Mouse (Mus musculus) left cerebral cortex, postnatal 10 days (tissue): ENCODE results near the gene Wbp1l. TPM values are rescaled to one million over a fixed set of nuclear protein-coding genes. Genes with fewer than 3 reads are reported as not detected.
"Not testable (repeated sequence)": the region's sequence is repeated elsewhere in the genome, so short reads cannot be mapped to it uniquely, and the experiment has no call there.

Source experiments
- DNase-seq, 2 experiments: peaks; one replicate each; pipeline ENCODE4 v3.0.0; 2021 to 2022; ENCODE audit warnings: low spot score in 2 of 2, mixed read lengths in 1 of 2; ENCODE audit errors: extremely low spot score in 1 of 2
- intact Hi-C: fragments of 180-260 bp; cut with DNase I; formaldehyde crosslinking; loops from one replicate; pipeline ENCODE4 v1.15.1; 2025
- total RNA-seq, 2 experiments: library from RNA; stranded (reverse); gene quantifications; 2 replicates each; pipeline ENCODE4 v1.2.3; 2021

Gene Wbp1l
- 10 to 100 TPM; 35.2 to 41.7 TPM for total RNA-seq

DNA sequence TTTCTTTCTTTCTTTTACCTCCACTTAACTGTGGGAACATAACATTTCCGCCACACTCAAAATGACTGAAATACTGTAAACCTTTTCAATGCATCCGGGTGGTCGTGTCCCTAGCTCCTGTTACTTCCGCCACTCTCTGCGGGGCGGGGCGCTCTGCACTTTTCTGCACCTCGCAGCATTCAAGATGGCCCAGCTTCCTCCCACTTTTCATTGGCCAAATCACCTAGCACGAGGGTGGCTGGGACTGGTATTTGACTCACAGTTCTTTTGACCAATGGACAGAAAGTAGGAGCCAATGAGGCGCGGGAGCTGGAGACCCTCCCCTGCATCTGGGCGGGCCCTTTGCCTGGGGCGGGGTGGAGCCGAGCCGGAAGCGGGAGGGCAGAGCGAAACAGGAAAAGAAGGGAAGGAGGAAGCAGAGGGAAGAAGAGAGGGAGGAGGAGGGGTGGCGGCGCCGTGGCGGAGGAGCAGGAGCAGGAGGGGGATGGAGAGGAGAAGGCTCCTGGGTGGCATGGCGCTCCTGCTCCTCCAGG, at the start of gene Wbp1l:
Gene Wbp1l, plus strand, starts transcription at position 365 of the 533 bp plus-strand sequence.
- DNase-seq: peak; percentile 97 to 99
- intact Hi-C loops: no loop called here

DNA sequence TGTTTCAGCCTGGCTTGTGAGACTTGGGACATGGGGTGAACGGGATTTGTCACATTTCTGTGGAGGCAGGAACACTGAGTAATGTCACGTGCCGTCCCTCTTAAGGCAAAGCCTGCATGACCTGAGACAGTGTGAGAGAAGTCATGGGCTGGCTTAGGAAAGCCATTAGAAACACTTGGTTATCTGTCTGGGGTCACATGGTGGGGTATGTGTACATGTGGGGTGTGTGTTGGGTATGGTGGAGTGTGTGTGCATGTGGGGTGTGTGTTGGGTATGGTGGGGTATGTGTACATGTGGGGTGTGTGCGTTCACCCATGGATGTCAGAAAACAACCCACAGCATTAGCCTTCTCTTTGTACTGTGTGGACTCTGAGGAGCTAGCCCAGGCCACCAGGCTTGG, 48.5 kb upstream of the Wbp1l start:
- DNase-seq: no peak
- intact Hi-C loops: no loop called here

DNA sequence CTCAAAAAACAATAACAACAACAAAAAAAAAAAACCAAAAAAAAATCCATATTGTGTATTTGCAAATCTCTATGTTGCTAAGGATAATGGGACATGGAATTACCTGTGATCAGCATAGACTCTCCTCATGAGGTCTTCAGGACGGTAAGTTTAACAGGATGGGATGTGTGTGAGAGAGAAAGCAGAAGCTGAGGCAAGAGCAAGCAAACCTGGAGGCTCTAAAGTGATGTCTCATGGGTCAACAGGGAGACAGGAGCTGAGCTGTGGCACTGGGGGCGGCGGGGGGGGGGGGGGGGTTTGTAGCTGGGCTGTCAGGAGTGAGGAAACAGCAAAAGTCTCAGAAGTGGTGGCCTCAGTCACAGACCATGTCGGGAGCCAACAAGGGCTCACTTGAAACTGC, 46.4 kb upstream of the Wbp1l start:
- intact Hi-C loops: no loop called here
- no peak for DNase-seq

DNA sequence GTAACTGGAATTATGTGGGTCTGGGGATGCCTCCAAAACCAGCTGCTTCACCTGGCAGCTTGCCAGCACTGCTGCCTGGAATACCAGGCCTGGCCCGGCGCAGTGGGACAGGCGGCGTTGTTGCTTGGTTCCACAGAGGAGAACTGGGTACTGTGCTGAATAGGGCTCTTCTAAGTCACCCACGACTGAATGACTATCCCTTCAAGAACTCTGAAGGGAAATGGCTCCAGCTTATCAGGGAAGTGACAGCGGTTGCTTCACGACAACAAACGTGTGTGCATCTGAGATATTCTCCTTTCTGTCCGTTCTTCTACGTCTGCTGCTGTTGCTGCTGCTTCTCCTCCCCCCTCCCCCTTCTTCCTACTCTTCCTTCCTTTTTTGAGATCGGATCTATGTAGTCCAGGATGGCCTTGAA, 45.3 kb upstream of the Wbp1l start:
- intact Hi-C loops: no loop called here
- peak in 1 of 2 experiments; percentile 79 for DNase-seq

DNA sequence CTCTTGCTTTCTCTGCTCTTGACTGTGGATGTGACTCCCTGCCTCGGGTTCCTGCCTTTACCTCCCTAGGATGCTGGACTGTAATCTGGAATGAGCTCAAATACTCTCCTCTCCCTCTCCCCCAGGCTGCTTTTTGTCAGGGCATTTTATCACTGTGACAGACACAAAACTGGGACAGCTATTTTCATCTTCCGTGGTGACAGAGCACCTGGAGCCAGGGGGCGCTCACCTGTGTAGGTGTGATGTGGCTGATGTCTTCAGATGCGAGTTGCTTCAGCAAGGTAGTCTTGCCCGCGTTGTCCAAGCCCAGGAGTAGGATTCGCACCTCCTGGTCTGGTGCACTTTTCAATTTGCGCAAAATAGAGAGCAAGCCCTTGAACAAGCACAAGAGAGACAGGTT, 40.9 kb upstream of the Wbp1l start:
- intact Hi-C loops: no loop called here
- DNase-seq: no peak

DNA sequence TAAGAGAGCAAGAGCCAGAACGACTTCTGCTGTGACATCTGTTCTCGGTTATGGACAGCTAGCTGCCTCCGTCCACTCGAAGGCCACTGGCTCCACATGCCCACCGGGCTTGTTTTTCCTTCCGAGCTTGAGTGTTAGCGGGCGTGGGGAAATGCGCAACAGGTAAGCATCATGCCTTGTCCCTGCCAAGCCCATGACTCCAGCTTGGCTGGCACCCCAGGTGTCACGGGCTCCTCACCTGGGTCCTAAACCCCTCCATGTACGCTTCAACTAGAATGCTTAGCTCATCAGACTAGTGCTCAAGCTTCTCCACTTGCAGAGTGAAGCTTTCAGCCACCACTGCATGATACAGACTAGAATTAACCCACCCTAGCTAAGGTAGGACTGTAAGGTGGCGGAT, 40.3 kb upstream of the Wbp1l start:
- DNase-seq: no peak

DNA sequence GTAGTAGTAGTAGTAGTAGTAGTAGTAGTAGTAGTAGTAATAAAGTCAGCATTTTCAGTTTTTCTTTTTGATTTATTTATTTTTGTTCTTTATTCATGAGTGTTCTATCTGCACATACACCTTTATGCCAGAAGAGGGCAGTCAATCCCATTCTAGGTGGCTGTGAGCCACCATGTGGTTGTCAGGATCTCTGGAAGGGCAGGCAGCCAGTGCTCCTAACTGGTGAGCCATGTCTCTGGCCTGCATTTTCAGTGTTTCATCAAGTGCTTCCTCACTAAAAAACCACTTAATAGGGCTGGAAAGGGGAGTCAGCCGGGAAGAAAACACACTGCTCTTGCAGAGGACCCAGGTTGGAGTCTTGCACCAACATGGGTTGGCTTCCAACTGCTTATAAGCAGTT, 36.8 kb upstream of the Wbp1l start:
- peak; percentile 34 to 69 for DNase-seq
- intact Hi-C loops: no loop called here

More for the DNA sequence above, 40.3 kb upstream of the Wbp1l start:
- intact Hi-C loops: no loop called here

DNA sequence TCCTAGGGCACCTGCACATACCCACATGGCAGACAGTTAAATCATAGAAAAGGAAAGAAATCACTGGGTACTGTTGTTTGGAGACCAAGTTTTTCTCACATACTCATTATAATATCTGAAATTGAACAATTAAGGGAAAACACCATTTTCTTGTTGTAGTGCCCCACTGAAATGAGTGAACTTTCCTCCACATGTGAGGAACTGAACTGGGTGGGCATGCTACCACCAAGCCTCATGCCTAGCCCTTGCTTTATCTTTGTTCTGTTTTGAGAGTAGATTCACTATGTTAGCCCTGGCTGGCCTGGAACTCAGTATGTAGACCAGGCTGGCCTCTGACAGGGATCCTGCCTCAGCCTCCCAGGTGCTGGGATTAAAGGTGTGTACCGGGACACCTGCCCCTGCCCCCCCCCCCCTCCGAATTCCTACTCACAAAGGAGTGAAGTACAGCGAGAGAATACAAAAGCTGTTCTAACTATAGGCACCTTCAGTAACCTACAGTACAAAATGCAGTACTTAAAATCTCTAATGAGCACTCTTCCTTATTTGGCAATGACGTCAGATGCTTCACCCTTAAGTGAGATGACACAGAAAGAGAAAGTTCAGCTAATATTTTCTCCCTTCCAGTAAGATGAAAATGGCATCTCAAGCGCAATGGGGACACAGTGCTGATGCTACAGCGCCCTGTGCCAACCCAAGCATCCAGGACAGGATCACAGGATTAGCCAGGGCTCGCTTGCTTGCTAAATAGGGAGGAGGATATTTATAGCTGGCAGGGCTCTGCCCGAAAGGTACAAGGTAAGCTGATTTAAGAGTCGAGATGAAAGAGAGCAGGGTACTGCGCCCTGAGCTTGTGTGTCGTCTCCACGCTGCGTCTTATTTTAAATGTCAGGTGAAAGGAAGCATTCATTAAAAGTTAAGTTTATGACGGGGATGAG, 36.0 kb upstream of the Wbp1l start:
- DNase-seq: no peak
- intact Hi-C loops: no loop called here

DNA sequence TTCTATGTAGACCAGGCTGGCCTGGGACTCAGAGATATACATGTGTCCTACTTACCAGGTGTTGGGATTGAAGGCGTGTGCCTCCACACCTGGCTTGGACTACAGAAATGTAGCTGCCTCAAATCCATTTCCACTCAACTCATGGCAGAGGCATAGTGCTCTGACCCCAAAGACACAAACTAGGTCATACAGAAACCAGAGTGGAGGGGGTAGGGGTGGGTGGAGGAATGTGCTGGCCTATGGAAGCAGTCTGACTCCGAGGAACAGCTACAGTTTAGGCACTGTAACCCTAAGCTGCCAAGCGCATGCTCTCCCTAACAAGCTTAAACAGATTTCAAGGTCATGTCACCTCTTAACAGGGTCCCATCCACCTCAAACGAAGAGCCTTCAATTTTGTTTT, 35.3 kb upstream of the Wbp1l start:
- intact Hi-C loops: no loop called here

DNA sequence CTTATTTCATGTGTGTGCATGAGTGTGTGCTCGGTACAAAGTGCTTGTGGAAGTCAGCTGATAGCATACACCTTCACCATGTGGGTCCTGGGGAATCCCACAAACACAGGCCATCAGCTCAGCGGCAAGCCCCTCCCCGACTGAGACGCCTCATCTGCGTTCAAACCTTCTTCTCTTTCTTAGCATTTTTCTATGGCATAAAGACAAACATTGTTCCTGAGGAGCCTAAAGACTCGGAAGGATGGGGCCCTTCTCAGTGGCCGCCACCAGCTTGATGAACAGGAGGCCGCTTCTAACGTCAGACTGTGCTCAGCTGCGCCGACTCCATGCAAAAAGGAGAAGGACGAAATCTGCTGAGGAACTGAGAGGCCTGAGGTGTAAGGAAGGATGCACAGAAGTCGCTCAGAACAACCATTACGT, 34.8 kb upstream of the Wbp1l start:
- DNase-seq: no peak
- intact Hi-C loops: no loop called here

More for the DNA sequence above, 35.3 kb upstream of the Wbp1l start:
- DNase-seq: no peak

DNA sequence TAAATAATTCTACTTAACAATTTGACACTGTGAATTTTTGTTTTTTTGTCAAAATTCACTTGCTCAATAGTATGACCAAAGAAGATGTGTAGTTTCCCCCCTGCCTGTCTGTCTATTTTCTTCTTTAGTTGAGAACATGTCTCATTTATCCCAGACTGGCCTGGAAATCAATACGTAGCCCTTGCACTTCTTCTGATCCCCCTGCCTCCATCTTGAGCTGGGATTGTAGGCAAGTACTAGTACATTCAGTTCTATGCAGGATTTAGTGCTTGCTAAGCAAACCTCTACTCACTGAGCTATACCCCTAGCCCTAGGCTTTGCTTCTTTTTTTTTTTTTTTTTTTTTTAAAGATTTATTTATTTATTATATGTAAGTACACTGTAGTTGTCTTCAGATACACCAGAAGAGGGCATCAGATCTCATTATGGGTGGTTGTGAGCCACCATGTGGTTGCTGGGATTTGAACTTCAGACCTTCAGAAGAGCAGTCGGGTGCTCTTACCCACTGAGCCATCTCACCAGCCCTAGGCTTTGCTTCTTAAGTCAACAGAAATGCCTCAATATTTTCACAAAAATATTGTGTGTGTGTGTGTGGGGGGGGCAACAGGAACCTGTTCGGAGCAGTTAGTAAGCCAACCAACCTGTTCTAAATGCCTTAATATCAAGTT, 27.5 kb upstream of the Wbp1l start:
- DNase-seq, intact Hi-C loops: not testable (repeated sequence)

DNA sequence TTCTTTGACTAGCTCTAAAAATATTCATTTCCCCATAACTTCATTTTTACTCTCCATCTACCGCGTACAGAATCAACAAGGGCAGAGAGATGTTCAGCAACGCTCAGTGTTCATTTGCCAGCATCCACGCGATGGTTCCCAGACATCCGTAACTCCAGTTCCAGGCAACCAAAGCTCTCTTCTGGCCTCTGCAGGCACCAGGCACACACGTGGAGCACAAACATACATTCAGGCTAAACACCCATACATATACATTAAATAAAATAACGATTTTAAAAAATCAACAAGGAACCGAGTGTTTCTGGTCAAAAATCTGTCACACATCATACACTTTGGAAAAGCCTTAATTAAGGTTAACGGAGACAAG, 27.0 kb upstream of the Wbp1l start:
- DNase-seq: peak in 1 of 2 experiments; percentile 22
- intact Hi-C loops: no loop called here

DNA sequence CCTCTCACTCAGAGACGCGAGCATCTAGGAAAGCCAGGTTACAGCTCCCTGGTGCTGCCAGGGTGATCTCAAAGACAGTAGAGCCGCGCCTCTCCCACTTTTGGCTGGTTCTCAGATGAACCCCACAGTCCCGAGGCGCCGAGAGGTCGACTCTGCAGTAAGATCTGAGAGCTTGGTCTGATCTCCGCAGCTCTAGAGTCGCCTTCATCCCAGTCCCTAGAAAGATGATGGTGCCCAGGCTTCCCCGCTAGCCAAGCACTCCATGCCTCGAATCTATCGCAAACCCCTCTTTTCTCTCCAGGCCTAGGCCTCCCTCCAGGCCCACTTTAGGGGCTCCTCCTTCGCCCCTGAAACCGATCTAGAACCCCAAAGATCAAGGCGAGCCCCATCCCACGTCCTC, 26.3 kb upstream of the Wbp1l start:
- intact Hi-C loops: no loop called here
- DNase-seq: no peak

DNA sequence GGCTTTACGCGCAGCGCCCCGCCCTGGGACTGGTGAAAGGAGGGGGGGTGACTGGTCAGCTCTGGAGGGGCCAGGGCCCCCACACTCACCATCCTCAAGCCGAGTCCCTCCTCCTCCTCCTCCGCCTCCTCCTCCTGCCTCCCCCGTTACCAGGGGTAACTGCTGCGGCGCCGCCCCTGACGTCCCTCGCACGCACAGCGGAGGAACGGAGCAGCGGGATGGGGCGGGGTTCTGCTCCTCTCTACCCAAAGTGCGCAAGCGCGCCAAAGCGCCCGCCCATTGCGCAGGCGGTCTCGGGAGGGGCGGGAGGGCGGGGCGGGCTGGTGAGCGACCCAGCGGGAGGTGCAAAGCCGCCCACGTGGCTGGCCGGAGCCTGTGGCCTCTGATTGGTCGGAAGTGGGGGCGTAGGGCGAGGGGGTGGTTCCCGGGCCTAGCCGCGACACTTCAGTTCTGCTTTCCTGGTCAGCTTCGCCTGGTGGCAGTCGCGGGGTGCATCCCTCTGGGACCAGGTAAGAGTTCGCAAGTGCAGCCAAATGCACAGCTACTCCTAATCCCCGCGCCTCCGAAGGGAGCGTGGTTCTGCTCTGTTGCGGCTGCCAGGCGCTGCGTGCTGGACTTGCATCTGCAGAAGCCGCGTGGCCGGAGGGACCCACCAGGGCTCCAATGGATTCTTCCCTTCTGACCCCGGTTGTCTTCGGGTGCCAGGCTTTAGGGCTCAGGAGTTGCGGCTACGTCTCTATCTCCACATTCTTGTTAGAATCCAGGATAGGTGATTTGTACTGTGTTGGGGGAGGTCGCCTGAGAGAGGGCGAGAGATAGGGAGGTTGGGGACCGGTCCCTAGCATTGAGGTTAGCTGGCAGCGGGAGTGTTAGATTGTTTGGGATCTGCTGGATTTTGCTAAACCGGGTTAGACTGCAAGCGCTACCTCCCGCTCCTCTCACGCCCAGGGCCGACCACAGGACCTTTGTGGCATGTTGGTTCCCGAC, 25.6 kb upstream of the Wbp1l start, which contains the start of the genes Arl3 and Sfxn2:
Gene Arl3, minus strand, starts transcription at position 248 of the 987 bp plus-strand sequence.
Gene Sfxn2, plus strand, starts transcription at position 415 of the 987 bp plus-strand sequence.
- peak; percentile 93 to 97 for DNase-seq
- intact Hi-C loops: no loop called here

DNA sequence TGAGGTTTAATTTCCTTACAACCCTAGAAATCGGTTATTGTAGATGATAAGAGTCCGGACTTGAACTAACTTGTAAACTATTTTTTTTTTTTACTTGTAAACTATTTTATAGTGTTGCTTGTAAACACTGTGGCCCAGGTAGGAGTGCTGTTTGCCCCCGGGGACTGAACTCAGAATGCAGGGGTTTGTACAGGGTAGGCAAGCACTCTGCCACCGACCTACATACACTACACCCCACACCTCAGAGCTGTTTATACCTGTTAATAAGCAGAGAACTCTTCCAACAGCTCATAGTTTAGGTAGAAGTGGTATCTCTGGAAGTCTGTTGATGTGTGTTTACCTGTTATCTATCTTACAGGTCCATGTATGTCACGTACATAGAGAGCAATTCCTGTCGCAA, 24.9 kb upstream of the Wbp1l start:
- intact Hi-C loops: no loop called here
- DNase-seq: no peak

DNA sequence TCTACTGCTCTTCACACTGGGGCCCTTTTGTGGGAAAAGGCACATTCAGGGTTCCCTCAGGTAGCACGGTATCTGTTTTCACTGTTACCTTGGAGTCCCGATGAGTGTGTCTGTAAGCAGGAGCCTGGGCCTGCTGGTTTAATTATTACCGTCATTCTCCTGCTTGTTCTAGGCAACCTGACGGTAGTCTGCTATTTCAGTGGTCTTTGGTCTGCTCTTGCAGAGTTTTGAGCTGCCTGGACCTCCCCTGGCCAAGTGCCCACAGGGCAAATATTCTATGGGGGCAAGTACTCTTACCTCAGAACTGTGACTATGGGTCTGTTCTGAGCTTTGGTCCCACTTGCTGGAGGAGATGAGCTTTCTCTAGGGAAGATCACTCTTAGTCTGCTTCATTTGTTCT, 23.7 kb upstream of the Wbp1l start:
- intact Hi-C loops: no loop called here
- DNase-seq: no peak

DNA sequence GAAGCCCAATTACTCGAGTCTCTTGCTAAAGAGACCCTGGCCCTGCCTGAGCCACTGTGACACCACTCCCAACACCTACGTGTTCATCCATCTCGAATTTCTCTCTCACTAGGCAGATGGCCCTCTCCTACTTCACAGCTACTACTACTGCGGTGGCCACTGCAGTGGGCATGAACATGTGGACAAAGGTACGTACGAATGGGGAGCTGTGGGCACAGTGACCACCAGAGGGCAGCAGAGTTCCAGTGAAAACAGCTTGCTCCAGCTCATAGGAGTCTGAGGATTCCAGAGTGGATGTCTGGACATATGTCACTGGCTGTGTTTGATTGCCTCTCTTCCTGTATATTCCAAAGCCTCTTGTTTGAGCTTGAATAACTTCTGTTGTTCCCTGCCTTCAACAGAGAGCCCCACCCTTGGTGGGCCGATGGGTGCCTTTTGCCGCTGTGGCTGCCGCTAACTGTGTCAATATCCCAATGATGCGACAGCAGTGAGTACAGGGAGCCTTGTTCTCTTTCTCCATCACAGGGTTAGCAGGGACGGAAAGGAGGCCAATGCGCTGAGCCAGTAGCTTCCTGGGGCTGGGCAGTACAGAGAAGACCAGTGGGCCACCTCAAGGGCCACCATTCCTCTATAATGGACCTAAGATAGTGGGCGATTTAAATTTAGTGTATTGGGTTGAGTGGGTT, 10.9 kb upstream of the Wbp1l start:
- intact Hi-C loops: loop anchor here (5.0 kb wide), 1 partner anchor 154 kb away; no protein-coding TSS in a partner anchor

DNA sequence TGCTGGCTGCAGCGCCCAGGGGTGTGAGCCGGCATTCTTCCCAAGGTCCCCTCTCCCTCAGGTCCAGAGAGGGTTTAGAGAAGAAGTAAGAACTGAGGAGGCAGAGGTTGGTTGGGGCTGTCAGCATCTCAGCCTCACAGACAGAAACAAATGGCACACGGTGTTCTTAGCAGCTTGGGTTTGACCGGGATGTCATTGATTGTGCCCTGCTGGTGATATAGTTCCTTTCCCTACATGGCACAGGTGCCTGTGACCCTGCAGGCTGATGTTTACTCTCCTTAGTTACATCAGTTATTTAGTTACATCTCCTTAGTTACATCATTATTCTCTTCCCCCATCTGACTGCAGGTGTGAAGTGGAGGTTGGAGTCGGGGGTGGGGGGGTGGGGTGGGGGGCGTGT, 7.3 kb upstream of the Wbp1l start:
- intact Hi-C loops: no loop called here
- DNase-seq: no peak

More for the DNA sequence above, 10.9 kb upstream of the Wbp1l start:
- peak; percentile 79 to 87 for DNase-seq
